Mouse (Mus musculus) limb, embryonic 10.5 days (tissue): ENCODE results near the gene Lrrc34. TPM values are rescaled to one million over a fixed set of nuclear protein-coding genes. Genes with fewer than 3 reads are reported as not detected.

Source experiments
- DNase-seq: peaks from one replicate; pipeline ENCODE4 v3.0.0-alpha.2; 2017; ENCODE audit warnings: low spot score
- H3K27ac ChIP-seq: fragments of 300-500 bp; sonication (generic); 2 replicates; pipeline ENCODE4 v1.5.1; 2016; ENCODE audit warnings: mild to moderate bottlenecking
- H3K27me3 ChIP-seq: fragments of 300-500 bp; sonication (generic); 2 replicates; pipeline ENCODE4 v1.6.1; 2016; ENCODE audit warnings: low read depth, mild to moderate bottlenecking; ENCODE audit not compliant: poor library complexity, severe bottlenecking
- H3K36me3 ChIP-seq: fragments of 300-500 bp; sonication (generic); 2 replicates; pipeline ENCODE4 v1.6.1; 2016; ENCODE audit warnings: mild to moderate bottlenecking, moderate library complexity
- H3K4me1 ChIP-seq: fragments of 300-500 bp; sonication (generic); 2 replicates; pipeline ENCODE4 v1.6.1; 2016
- H3K4me3 ChIP-seq: fragments of 300-500 bp; sonication (generic); 2 replicates; pipeline ENCODE4 v1.5.1; 2016; ENCODE audit warnings: mild to moderate bottlenecking, moderate library complexity
- H3K9me3 ChIP-seq: fragments of 300-500 bp; sonication (generic); replicated peaks from 2 replicates; pipeline ENCODE4 v1.6.1; 2016; ENCODE audit warnings: mild to moderate bottlenecking
- WGBS: fragments of 180-500 bp; shearing (Covaris S2); methylation state at CpG from one replicate; pipeline ENCODE4 v1.1.7; 2016; 5-methylcytosine and 5-hydroxymethylcytosine counted together
- polyA plus RNA-seq: library from polyadenylated mRNA; unstranded; fragments of >200 nt; fragmentation: Nextera tagmentation; extraction: Ambion mirVana; gene quantifications from 2 replicates; pipeline ENCODE4 v1.2.1, GENCODE M21; 2016

Lrrc34 gene
- polyA plus RNA-seq, 1 experiment from 2014 or later: 2.8 TPM

GRCm38 (mm10) chr3:30633681-30634080 is 14.0 kb downstream of the Lrrc34 start:
- no peaks in the 10 kb centered on the region for H3K27me3 ChIP-seq
- no peaks in the 10 kb centered on the region for H3K9me3 ChIP-seq
- 66% methylated on average over 3 of the region's 3 CpGs for whole genome bisulfite sequencing
- no peak overlapping the region for H3K4me3 ChIP-seq
- H3K36me3 ChIP-seq: no peaks in the 10 kb centered on the region
- H3K4me1 ChIP-seq: no peaks in the 10 kb centered on the region
- H3K27ac ChIP-seq: no peak overlapping the region
- no peak for DNase-seq

GRCm38 (mm10) chr3:30620132-30620531 is 27.5 kb downstream of the Lrrc34 start:
- 87% methylated on average over 8 of the region's 8 CpGs for WGBS
- Histone ChIP-seq H3K4me1 (no peaks in the 10 kb centered on the region), H3K36me3 (peaks cover 61% of the 10 kb centered on the region), H3K4me3 (no peak overlapping the region), H3K27ac (no peak overlapping the region), H3K9me3 (no peaks in the 10 kb centered on the region), H3K27me3 (no peaks in the 10 kb centered on the region)
- DNase-seq: no peak

- Histone ChIP-seq H3K27me3 (no peaks in the 10 kb centered on the region), H3K4me3 (no peak overlapping the region), H3K36me3 (peaks cover 89% of the 10 kb centered on the region), H3K27ac (no peak overlapping the region), H3K4me1 (no peaks in the 10 kb centered on the region), H3K9me3 (no peaks in the 10 kb centered on the region)
- no peak for DNase-seq
- WGBS: 91% methylated on average over 4 of the region's 4 CpGs
Measured at GRCm38 (mm10) chr3:30610930-30611329, 36.7 kb downstream of the Lrrc34 start.

DNA sequence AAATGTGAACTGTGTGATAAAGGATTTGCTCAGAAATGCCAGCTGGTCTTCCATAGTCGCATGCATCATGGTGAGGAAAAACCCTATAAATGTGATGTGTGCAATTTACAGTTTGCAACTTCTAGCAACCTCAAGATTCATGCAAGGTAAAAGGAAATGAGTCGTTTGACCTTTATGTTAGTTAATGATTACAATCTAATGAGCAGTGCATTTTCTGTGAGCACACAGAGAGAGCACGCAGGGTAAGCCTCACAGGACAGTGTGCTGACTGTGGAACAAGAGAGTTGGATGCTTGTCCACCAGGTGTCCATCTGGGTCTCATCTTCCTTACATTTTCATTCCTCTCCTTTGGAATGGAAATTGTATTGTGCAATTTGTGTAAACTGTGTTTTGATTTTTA is 38.7 kb downstream of the Lrrc34 start:
- WGBS: 93% methylated on average over 3 of the region's 3 CpGs
- Histone ChIP-seq H3K27ac (no peak overlapping the region), H3K27me3 (no peaks in the 10 kb centered on the region), H3K4me3 (no peak overlapping the region), H3K36me3 (peaks cover 90% of the 10 kb centered on the region), H3K9me3 (no peaks in the 10 kb centered on the region), H3K4me1 (peaks cover 2% of the 10 kb centered on the region; the same call in 1 of the 2 replicates)
- no peak for DNase-seq

GRCm38 (mm10) chr3:30603256-30603655 is 44.4 kb downstream of the Lrrc34 start:
- Histone ChIP-seq H3K4me3 (peak overlapping the region; percentile 77), H3K27me3 (peaks cover 15% of the 10 kb centered on the region), H3K27ac (peak overlapping the region; percentile 92; the same call in 1 of the 2 replicates), H3K36me3 (peaks cover 36% of the 10 kb centered on the region), H3K9me3 (no peaks in the 10 kb centered on the region), H3K4me1 (peaks cover 20% of the 10 kb centered on the region)
- WGBS: 53% methylated on average over 10 of the region's 10 CpGs
- DNase-seq: no peak

- H3K27ac ChIP-seq: peak overlapping the region; percentile 92
- H3K36me3 ChIP-seq: peaks cover 32% of the 10 kb centered on the region
- peaks cover 20% of the 10 kb centered on the region for H3K4me1 ChIP-seq
- no peaks in the 10 kb centered on the region for H3K9me3 ChIP-seq
- H3K27me3 ChIP-seq: peaks cover 20% of the 10 kb centered on the region
- H3K4me3 ChIP-seq: peak overlapping the region; percentile 77
- no peak for DNase-seq
- under 1% methylated on average over 27 of the region's 27 CpGs for WGBS
Measured at GRCm38 (mm10) chr3:30602740-30603098, 45.0 kb downstream of the Lrrc34 start.

- DNase-seq: peak; percentile 98
- Histone ChIP-seq H3K36me3 (peaks cover 27% of the 10 kb centered on the region), H3K4me1 (peaks cover 20% of the 10 kb centered on the region), H3K4me3 (peak within 1 kb of the TSS; percentile 77), H3K9me3 (no peaks in the 10 kb centered on the region), H3K27ac (peak within 1 kb of the TSS; percentile 92), H3K27me3 (peaks cover 24% of the 10 kb centered on the region)
- WGBS: under 1% methylated on average over 40 of the region's 40 CpGs
Measured at GRCm38 (mm10) chr3:30602065-30602739, 45.5 kb downstream of the Lrrc34 start, which contains the start of gene Mynn. Gene Mynn, plus strand, starts transcription at chr3:30602065.

- WGBS: 2% methylated on average over 13 of the region's 13 CpGs
- peak overlapping the region; percentile 92 for H3K27ac ChIP-seq
- peak overlapping the region; percentile 77 for H3K4me3 ChIP-seq
- peaks cover 20% of the 10 kb centered on the region for H3K4me1 ChIP-seq
- H3K36me3 ChIP-seq: peaks cover 24% of the 10 kb centered on the region
- no peak for DNase-seq
- peaks cover 26% of the 10 kb centered on the region for H3K27me3 ChIP-seq
- no peaks in the 10 kb centered on the region for H3K9me3 ChIP-seq
Measured at GRCm38 (mm10) chr3:30601610-30602064, 46.0 kb downstream of the Lrrc34 start.

GRCm38 (mm10) chr3:30601175-30601574 is 46.5 kb downstream of the Lrrc34 start:
- Histone ChIP-seq H3K4me3 (peak overlapping the region; percentile 77), H3K4me1 (peaks cover 20% of the 10 kb centered on the region), H3K36me3 (peaks cover 20% of the 10 kb centered on the region), H3K27me3 (peaks cover 26% of the 10 kb centered on the region), H3K27ac (no peak overlapping the region), H3K9me3 (no peaks in the 10 kb centered on the region)
- WGBS: under 1% methylated on average over 17 of the region's 17 CpGs
- peak; percentile 81 for DNase-seq

DNA sequence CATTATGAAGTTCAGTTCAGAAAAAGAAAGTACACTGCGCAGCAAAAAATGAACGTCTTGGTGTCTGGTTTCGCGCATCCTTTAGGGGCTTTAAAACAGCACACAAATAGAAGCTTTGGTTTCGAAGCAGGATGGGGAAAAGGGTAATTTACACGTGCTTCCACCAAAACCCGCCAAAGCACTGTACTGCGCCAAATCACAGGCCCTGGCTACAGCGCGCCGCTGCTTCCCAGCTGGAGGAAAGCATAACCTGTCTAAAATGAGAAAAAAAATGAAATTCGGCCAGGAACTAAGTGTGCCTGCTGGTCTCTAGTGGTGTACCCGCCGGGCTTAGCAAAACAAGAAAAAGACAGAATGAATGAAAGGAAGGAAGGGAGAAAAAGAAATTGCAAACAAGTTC is 47.0 kb downstream of the Lrrc34 start:
- under 1% methylated on average over 14 of the region's 14 CpGs for WGBS
- Histone ChIP-seq H3K36me3 (peaks cover 15% of the 10 kb centered on the region), H3K4me1 (peaks cover 25% of the 10 kb centered on the region), H3K27ac (peak overlapping the region; percentile 75; the same call in 1 of the 2 replicates), H3K4me3 (peak overlapping the region; percentile 77), H3K9me3 (no peaks in the 10 kb centered on the region), H3K27me3 (peaks cover 26% of the 10 kb centered on the region)
- DNase-seq: peak; percentile 65

GRCm38 (mm10) chr3:30599711-30600545 is 47.7 kb downstream of the Lrrc34 start, which contains the start of gene Actrt3:
Gene Actrt3, minus strand, starts transcription at chr3:30599939.
- WGBS: under 1% methylated on average over 32 of the region's 32 CpGs
- peak within 1 kb of the TSS; percentile 75; the same call in 1 of the 2 replicates for H3K27ac ChIP-seq
- peak; percentile 63 for DNase-seq
- peak within 1 kb of the TSS; percentile 77 for H3K4me3 ChIP-seq
- no peaks in the 10 kb centered on the region for H3K9me3 ChIP-seq
- peaks cover 26% of the 10 kb centered on the region for H3K27me3 ChIP-seq
- H3K36me3 ChIP-seq: peaks cover 10% of the 10 kb centered on the region
- H3K4me1 ChIP-seq: peaks cover 27% of the 10 kb centered on the region

- peaks cover 26% of the 10 kb centered on the region for H3K4me1 ChIP-seq
- H3K9me3 ChIP-seq: no peaks in the 10 kb centered on the region
- WGBS: 83% methylated on average over 7 of the region's 7 CpGs
- no peak overlapping the region for H3K27ac ChIP-seq
- peaks cover 26% of the 10 kb centered on the region for H3K27me3 ChIP-seq
- no peak for DNase-seq
- H3K36me3 ChIP-seq: no peaks in the 10 kb centered on the region
- H3K4me3 ChIP-seq: no peak overlapping the region
Measured at GRCm38 (mm10) chr3:30597271-30597670, 50.4 kb downstream of the Lrrc34 start.
